Mouse (Mus musculus): ENCODE data around the gene Mob3b.

GRCm38 (mm10) chr4:35120575-35120974, 36.7 kb downstream of the Mob3b start:
- no peak for TF ChIP-seq CTCF (IDR thresholded peaks at IDR 0.05; ENCODE audit: low read depth, low read length)
- no peak for TF ChIP-seq POLR2AphosphoS5 (IDR thresholded peaks at IDR 0.05; ENCODE audit: insufficient replicate concordance, low read depth, low read length)
- no peak for TF ChIP-seq GATA1 (IDR thresholded peaks at IDR 0.05; ENCODE audit: borderline replicate concordance, low read length)
- TF ChIP-seq TAL1 (conservative IDR thresholded peaks at IDR 0.05; ENCODE audit: low read depth, low read length) = no peak

Measured in G1E (cell line).